Mouse (Mus musculus) left cerebral cortex, postnatal 14 days (tissue): ENCODE results near the gene Ror2. TPM values are rescaled to one million over a fixed set of nuclear protein-coding genes. Genes with fewer than 3 reads are reported as not detected.
A peak's percentile ranks its signal among the peaks of the same experiment; 100 is the strongest.

Experiments
- DNase-seq, 2 experiments: peaks; one replicate each; pipeline ENCODE4 v3.0.0; 2021 to 2022; ENCODE audit warnings: low spot score in 2 of 2, mixed read lengths in 1 of 2
- intact Hi-C: fragments of 180-260 bp; cut with DNase I; formaldehyde crosslinking; loops from one replicate; pipeline ENCODE4 v1.15.1; 2025
- total RNA-seq, 2 experiments: library from RNA; stranded (reverse); gene quantifications; 2 replicates each; pipeline ENCODE4 v1.2.3; 2021

Gene Ror2
- total RNA-seq, 2 experiments from 2014 or later = 1.6 TPM

DNA sequence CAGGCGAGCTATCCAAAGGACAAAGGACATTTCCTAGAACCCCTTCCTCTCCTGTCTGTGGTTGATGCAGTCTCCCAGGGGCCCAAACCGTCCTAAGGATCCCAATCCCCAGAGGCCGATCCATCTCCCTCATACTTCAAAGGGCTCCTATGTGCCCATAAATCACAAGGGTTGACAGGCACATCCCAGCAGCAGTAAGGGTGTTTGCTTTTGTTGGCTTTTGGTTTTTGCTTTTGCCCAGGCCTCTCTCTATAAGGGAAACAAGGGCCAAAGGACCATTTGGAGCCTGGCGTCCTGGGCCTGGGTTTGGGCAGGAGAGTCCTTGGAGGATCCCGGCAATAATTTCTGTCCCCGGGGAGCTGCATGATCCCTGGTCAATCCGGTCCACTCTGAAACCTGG, 9.5 kb downstream of the Ror2 start:
- no peak for DNase-seq
- intact Hi-C loops = no loop called here

- intact Hi-C loops = no loop called here
- peak in 1 of 2 experiments; percentile 32 for DNase-seq
Observed at GRCm38 (mm10) chr13:53275778-53276177, 10.1 kb downstream of the Ror2 start.

GRCm38 (mm10) chr13:53274771-53275170, 11.2 kb downstream of the Ror2 start:
- DNase-seq = no peak
- intact Hi-C loops = no loop called here

DNA sequence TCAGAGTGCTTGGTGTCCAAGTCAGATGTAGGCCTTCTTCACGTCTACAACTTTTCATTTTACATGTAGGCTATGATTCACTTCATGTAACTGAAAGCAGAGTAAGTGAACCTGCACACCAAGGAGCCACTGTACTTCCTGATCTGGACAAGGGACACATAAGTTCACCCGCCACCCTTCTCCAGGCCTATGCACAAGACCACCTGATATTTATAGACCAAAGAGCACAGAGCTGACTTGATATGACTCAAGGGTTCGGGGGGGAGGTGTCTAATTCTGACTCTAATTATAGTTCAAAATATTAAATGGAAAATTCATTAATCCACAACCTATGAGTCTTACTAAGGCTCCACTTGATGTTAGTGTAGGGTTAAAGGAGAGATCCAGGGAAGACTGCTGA, 14.3 kb downstream of the Ror2 start:
- intact Hi-C loops = no loop called here
- no peak for DNase-seq

- intact Hi-C loops = no loop called here
- DNase-seq = peak in 1 of 2 experiments; percentile 41
Observed at GRCm38 (mm10) chr13:53270549-53270948, 15.4 kb downstream of the Ror2 start.

DNA sequence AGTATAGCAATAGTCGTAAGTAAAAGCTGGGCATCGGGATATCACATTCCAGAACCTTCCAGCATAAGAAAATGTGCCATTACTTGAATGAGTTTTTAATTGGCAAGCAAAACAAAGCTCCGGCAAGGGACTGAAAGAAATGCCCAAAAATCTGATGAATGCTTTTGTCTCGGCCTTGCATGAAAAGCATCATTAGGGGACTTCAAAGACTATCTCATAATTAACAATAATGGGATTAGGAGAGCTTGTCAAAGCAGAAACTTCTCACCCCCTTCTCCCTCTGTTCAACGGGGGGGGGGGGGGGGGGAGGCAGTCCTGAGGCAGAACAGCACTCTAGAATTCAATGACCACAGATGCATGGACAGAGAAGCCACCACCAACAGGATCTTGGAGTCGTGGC, 17.4 kb downstream of the Ror2 start:
- intact Hi-C loops = no loop called here
- no peak for DNase-seq

DNA sequence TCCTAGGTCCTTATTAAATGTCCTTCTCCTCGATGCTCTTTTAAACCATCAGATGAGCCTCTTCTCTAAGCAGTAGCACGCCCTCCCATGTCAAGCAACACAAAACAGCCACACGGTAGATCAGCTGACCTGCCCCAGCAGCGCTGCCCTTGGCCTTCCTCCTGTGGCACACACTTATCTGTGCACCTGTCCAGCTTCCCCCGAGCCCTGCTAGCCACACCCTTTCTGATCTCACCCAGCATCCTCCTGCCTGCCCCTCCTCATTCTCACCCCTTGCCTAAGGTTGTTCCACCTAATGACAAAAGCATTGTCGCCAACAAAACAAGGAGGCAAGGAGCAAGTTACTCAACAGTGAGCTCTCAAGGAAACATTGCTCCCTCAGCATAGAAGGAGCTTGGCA, 18.1 kb downstream of the Ror2 start:
- DNase-seq = no peak
- intact Hi-C loops = no loop called here

DNA sequence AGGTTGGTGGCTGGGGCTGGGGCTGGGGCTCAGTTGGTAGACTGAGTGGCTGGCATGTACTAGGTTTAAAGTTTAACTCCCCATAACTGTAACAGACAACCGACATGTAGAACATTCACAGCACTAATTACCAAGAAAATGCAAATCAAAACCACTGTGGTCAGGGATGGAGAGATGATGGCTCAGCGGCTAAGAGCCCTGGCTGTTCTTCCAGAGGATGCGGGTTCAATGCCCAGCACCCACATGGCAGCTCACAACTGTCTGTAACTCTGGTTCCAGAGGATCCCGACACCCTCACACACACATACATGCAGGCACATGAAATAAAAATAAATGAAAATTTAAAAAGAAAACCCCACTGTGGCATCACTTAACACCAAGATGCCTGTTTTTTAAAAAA, 18.8 kb downstream of the Ror2 start:
- DNase-seq = no peak
- intact Hi-C loops = no loop called here

DNA sequence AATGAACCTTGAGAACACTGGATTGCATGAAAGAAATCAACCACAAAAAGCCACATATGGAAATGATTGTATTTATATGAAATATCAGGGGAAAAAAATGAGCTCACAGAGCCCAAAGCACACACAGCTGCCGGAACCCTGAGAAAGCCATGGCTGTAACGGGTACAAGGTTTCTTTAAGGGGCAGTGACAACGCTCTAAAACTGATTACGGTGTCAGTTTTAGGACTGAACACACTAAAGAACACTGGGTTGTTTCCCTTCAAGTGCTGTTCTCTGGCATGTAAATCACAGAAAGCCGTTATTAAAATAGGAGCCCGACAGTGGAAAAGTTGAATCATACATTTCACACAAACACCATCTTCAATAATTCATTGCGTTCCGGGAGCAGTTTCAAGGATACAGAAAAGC, 19.4 kb downstream of the Ror2 start:
- no peak for DNase-seq
- intact Hi-C loops = no loop called here

GRCm38 (mm10) chr13:53264896-53265295, 21.0 kb downstream of the Ror2 start:
- intact Hi-C loops = no loop called here
- no peak for DNase-seq

- intact Hi-C loops = no loop called here
- peak in 1 of 2 experiments; percentile 17 for DNase-seq
Observed at GRCm38 (mm10) chr13:53262509-53263250, 23.2 kb downstream of the Ror2 start.

GRCm38 (mm10) chr13:53261106-53261771, 24.7 kb downstream of the Ror2 start:
- intact Hi-C loops = no loop called here
- no peak for DNase-seq

- intact Hi-C loops = no loop called here
- no peak for DNase-seq
Observed at GRCm38 (mm10) chr13:53258943-53259342, 27.0 kb downstream of the Ror2 start.

DNA sequence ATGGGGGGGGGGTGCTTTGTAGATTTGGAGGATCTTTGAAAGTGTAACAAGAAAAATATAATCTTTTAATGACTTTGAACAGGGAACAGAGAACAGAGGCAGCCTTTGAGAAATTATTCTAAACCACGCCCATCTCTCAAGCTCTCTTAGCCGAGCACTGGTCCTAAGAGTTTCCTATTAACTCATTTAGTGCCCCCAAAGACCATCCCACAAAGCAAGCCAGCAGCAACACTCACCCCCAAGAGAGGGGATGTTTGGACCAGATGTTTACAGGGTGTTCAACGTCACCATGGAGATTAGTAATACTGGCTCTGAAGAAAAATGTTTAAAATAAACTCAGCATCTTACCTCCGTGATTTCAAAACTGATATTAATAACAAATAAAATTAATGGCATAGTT, 27.4 kb downstream of the Ror2 start:
- no peak for DNase-seq
- intact Hi-C loops = no loop called here

GRCm38 (mm10) chr13:53253255-53253654, 32.7 kb downstream of the Ror2 start:
- intact Hi-C loops = no loop called here
- DNase-seq = no peak

DNA sequence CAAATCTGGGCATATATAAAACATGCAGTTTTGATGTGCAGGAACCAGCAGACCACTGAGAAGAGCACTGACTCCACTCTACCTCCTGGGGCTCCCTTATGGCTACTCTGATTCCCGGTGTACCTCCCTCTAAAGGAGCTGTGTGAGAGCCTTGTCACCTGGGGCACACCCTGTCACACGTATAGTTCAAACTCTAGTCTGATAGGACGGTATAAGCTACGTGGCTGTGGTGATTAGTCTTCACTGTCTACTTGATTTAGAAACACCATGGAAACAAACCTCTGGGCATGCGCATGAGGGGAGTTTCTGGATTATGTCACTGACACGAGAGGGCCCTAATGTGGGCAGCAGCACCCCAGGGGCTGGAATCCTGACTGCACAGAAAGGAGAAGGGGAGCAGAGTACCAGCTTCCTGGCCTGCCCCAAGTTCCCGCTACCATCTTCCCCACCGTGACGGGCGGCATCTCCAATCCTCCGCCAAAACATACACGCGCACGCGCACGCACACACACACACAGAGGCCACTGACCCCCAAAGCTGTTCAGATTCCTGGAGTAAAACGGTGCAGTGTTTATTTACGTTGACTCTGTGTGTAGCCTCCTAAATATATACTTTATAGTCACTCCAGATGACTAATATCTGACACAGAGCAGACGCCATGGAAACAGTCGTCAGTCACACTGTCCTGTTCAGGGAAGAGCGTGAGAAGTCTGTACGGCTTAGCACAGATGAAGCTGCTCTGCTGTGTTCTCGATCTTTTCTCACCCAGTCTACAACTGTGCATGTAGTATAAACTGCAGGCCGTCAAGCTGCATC, 37.1 kb downstream of the Ror2 start:
- DNase-seq = no peak
- intact Hi-C loops = no loop called here

GRCm38 (mm10) chr13:53248080-53248479, 37.8 kb downstream of the Ror2 start:
- DNase-seq = no peak

GRCm38 (mm10) chr13:53247175-53247574, 38.7 kb downstream of the Ror2 start:
- DNase-seq = no peak
- intact Hi-C loops = no loop called here

More at GRCm38 (mm10) chr13:53248080-53248479, 37.8 kb downstream of the Ror2 start:
- intact Hi-C loops = no loop called here

- DNase-seq = no peak
- intact Hi-C loops = no loop called here
Observed at GRCm38 (mm10) chr13:53244151-53244550, 41.8 kb downstream of the Ror2 start.

GRCm38 (mm10) chr13:53237455-53237854, 48.5 kb downstream of the Ror2 start:
- intact Hi-C loops = no loop called here
- DNase-seq = no peak
